Mouse (Mus musculus) liver, embryonic 15.5 days (tissue): ENCODE measurements around the gene Lck. TPM values are rescaled to one million over a fixed set of nuclear protein-coding genes. Genes with fewer than 3 reads are reported as not detected.

Source experiments
- ATAC-seq: fragments of 200-750 bp; cut with Nextera tagmentation; 2 replicates; pipeline ENCODE4 v1.8.0; 2017; ENCODE audit warnings: moderate number of reproducible peaks, mild to moderate bottlenecking, moderate library complexity; ENCODE audit not compliant: insufficient read depth
- H3K27ac ChIP-seq: fragments of 300-500 bp; sonication (generic); replicated peaks from 2 replicates; pipeline ENCODE4 v1.5.1; 2015; ENCODE audit warnings: mild to moderate bottlenecking, inconsistent platforms
- H3K27me3 ChIP-seq: fragments of 300-500 bp; sonication (generic); 2 replicates; pipeline ENCODE4 v1.6.1; 2015; ENCODE audit warnings: mild to moderate bottlenecking, inconsistent platforms
- H3K36me3 ChIP-seq: fragments of 300-500 bp; sonication (generic); replicated peaks from 2 replicates; pipeline ENCODE4 v1.6.1; 2015; ENCODE audit warnings: moderate library complexity, mild to moderate bottlenecking, inconsistent platforms
- H3K4me1 ChIP-seq: fragments of 300-500 bp; sonication (generic); replicated peaks from 2 replicates; pipeline ENCODE4 v1.6.1; 2015; ENCODE audit warnings: inconsistent platforms
- H3K4me2 ChIP-seq: fragments of 300-500 bp; sonication (generic); 2 replicates; pipeline ENCODE4 v1.6.1; 2015; ENCODE audit warnings: moderate library complexity, mild to moderate bottlenecking, inconsistent platforms
- H3K4me3 ChIP-seq: fragments of 300-500 bp; sonication (generic); replicated peaks from 2 replicates; pipeline ENCODE4 v1.5.1; 2015; ENCODE audit warnings: mild to moderate bottlenecking, inconsistent platforms
- H3K9ac ChIP-seq: fragments of 300-500 bp; sonication (generic); 2 replicates; pipeline ENCODE4 v1.6.1; 2015; ENCODE audit warnings: moderate library complexity, mild to moderate bottlenecking, inconsistent platforms
- H3K9me3 ChIP-seq: fragments of 300-500 bp; sonication (generic); replicated peaks from 2 replicates; pipeline ENCODE4 v1.6.1; 2016; ENCODE audit warnings: inconsistent platforms
- WGBS: fragments of 180-500 bp; shearing (Covaris S2); methylation state at CpG from one replicate; pipeline ENCODE4 v1.1.7; 2015; ENCODE audit warnings: mixed read lengths; ENCODE audit not compliant: insufficient replicate concordance; 5-methylcytosine and 5-hydroxymethylcytosine counted together
- polyA plus RNA-seq: library from polyadenylated mRNA; unstranded; fragments of >200 nt; fragmentation: Nextera tagmentation; extraction: Ambion mirVana; gene quantifications from 2 replicates; pipeline ENCODE4 v1.2.1, GENCODE M21; 2015

Gene Lck
- polyA plus RNA-seq, 1 experiment from 2014 or later = 3.3 TPM

- no peak overlapping the region for H3K9ac ChIP-seq
- H3K9me3 ChIP-seq = no peaks in the 10 kb centered on the region
- no peak overlapping the region for H3K4me3 ChIP-seq
- WGBS = 86% methylated on average over 8 of the region's 8 CpGs
- peaks cover 10% of the 10 kb centered on the region for H3K27me3 ChIP-seq
- H3K27ac ChIP-seq = no peak overlapping the region
- H3K4me1 ChIP-seq = peaks cover 22% of the 10 kb centered on the region
- H3K4me2 ChIP-seq = no peak overlapping the region
- peaks cover 77% of the 10 kb centered on the region for H3K36me3 ChIP-seq
- no peak for ATAC-seq
Measured at GRCm38 (mm10) chr4:129518519-129518918, 54.9 kb downstream of the Lck start.

DNA sequence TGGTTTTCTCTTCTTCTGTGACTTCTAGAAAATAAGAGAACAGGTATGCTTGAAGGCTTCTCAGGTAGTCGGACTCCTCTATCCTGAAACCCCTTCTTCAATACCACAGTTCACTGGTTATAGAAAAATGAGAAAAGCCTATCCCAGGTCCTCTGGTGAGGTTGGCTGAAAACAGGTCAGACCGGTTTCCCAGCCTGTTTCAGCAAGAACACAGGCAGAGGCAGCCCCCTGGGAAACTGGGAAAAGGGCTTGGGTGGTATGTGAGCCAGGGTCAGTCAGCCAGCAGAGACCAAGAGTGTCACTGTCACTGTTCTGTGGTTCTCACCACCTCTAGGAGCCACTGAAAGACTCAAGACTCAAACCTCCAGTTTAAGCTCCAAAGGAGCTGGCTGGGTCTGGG, 56.5 kb downstream of the Lck start:
- no peak for ATAC-seq
- Histone ChIP-seq H3K27ac (no peak overlapping the region), H3K4me3 (no peak overlapping the region), H3K36me3 (peaks cover 62% of the 10 kb centered on the region), H3K4me1 (peaks cover 33% of the 10 kb centered on the region), H3K4me2 (no peak overlapping the region), H3K9ac (no peak overlapping the region), H3K9me3 (no peaks in the 10 kb centered on the region), H3K27me3 (peaks cover 26% of the 10 kb centered on the region)
- WGBS = 77% methylated on average over 2 of the region's 2 CpGs

DNA sequence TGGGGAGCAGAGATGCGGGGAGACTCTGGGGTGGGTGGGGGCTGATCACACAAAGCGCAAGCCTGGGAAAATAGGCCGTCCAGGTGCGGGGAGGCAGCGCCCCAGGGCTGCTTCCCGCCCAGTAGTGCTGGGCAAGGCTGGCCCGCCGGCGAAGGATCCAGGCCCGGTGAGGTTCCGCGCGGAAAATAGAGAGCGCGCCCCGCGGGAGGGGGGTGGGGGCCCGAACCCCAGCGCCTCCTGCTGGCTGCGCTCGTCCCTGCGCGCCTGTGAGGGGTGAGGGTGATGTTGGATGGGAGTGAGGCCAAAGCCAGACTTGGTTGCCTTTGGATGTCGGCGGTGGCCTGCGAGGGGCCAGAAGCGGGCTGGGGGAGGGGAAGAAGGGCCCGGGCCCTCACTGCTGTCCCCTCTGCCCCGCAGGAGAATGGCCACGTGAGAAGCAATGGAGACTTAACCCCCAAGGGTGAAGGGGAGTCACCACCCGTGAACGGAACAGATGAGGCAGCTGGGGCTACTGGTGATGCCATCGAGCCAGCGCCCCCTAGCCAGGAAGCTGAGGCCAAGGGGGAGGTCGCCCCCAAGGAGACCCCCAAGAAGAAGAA, 59.0 kb downstream of the Lck start:
- WGBS = 1% methylated on average over 35 of the region's 35 CpGs
- peak overlapping the region; percentile 74 for H3K9ac ChIP-seq
- peaks cover 38% of the 10 kb centered on the region for H3K36me3 ChIP-seq
- ATAC-seq = peak; percentile 40
- peak overlapping the region; percentile 65 for H3K27ac ChIP-seq
- peak overlapping the region; percentile 67 for H3K4me3 ChIP-seq
- H3K9me3 ChIP-seq = no peaks in the 10 kb centered on the region
- peaks cover 33% of the 10 kb centered on the region for H3K4me1 ChIP-seq
- peak overlapping the region; percentile 98 for H3K4me2 ChIP-seq
- peaks cover 48% of the 10 kb centered on the region for H3K27me3 ChIP-seq

DNA sequence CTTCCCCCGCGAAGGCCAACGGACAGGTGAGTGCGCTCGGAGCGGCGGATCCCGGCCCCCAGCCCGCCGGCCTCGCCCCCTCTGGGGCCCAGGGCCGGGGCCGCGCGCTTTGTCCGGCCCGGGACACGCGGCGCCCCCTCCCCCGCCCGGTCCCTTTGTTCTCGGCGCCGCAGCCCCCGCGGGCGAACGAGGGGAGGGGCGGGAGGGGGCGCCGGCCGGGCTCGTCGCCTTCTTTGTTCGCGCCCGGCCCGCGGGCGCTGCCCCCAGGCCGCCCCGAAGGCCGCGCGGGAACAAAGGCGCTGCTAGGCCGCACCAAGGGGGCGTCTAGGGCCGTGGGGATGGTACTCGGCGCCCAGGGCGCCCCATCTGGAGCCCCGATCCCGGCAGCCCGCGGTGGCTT, 59.5 kb downstream of the Lck start:
- peak overlapping the region; percentile 67 for H3K4me3 ChIP-seq
- no peaks in the 10 kb centered on the region for H3K9me3 ChIP-seq
- H3K27me3 ChIP-seq = peaks cover 53% of the 10 kb centered on the region
- peak overlapping the region; percentile 98 for H3K4me2 ChIP-seq
- 0% methylated on average over 51 of the region's 57 CpGs for WGBS
- ATAC-seq = peak; percentile 30
- H3K4me1 ChIP-seq = peaks cover 34% of the 10 kb centered on the region
- peak overlapping the region; percentile 65 for H3K27ac ChIP-seq
- peak overlapping the region; percentile 74 for H3K9ac ChIP-seq
- peaks cover 34% of the 10 kb centered on the region for H3K36me3 ChIP-seq

DNA sequence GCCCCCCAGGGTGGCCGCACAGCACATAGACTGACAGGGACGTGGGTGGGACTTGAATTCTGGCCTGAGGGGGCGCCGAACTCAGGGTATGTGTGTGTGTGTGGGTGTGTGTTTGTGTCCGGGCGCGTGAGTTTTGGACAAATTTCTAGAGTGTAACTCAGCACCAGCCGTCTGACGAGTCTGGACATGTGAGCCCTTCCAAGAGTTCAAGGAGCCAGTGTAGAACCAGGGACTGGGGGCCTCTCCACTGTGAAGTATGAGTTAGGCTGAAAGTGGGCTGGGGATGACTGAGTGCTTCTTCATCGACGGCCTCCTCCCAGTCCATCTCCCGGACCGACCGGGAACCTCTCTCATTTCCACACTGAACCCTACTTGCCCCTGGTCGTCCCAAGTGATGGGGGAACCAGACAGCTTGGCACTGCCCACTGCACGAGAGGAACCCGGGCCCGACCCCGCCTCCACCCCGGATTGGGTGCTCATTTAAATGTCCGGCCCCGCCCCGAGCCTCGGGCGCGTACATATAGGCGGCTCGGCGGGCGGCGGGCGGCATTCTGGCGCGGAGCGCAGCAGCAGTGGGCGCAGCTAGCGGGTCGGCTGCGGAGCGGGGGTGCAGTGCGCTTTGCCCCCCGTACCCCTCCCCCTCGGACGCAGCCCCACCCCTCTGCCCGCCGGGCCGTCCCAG, 60.2 kb downstream of the Lck start, which contains the start of gene Marcksl1:
Marcksl1 (plus strand) TSS at position 496 of the 682 bp plus-strand sequence.
- Histone ChIP-seq H3K4me3 (peak within 1 kb of the TSS; percentile 67), H3K4me1 (peaks cover 40% of the 10 kb centered on the region), H3K9ac (peak within 1 kb of the TSS; percentile 74), H3K4me2 (peak within 1 kb of the TSS; percentile 98), H3K27ac (peak within 1 kb of the TSS; percentile 65), H3K36me3 (peaks cover 27% of the 10 kb centered on the region), H3K27me3 (peaks cover 59% of the 10 kb centered on the region), H3K9me3 (no peaks in the 10 kb centered on the region)
- peak; percentile 77 for ATAC-seq
- WGBS = 6% methylated on average over 47 of the region's 47 CpGs

DNA sequence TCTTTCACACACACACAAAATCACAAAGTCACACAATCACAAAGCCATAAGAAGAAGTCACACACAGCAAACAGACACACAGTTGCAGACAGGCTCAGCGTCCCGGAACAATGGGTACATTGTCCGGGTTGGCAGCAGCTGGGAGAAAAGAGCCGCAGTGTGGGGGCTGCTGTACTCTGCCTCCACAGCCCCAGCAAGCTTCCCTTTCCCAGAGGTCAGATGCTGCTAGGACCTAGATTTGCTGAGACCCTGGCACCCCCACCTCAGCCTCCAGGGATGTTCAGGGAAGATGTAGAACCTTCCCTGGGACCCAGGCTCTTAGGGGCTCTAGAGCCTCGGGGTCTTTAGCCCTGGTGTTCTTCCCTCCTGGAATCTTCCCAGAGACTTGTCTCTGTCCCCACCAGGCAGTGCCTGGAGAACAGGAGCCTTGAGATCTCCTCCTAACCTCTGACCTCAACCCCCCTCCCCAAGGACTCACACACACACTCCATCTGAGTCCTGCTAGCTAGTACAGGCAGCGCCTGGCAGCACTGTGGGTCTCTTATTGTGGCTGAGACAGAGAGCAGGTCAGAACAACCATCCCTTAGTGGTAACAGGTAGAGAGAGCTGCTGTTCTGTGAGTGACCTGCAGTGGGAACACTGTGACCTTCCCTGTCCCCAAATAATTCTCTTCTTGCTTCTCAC, 61.9 kb downstream of the Lck start:
- H3K27me3 ChIP-seq = peaks cover 59% of the 10 kb centered on the region
- H3K9me3 ChIP-seq = no peaks in the 10 kb centered on the region
- H3K4me1 ChIP-seq = peaks cover 41% of the 10 kb centered on the region
- no peak overlapping the region for H3K4me2 ChIP-seq
- WGBS = 61% methylated on average over 6 of the region's 6 CpGs
- H3K4me3 ChIP-seq = no peak overlapping the region
- peaks cover 11% of the 10 kb centered on the region for H3K36me3 ChIP-seq
- ATAC-seq = no peak
- no peak overlapping the region for H3K27ac ChIP-seq
- no peak overlapping the region for H3K9ac ChIP-seq

DNA sequence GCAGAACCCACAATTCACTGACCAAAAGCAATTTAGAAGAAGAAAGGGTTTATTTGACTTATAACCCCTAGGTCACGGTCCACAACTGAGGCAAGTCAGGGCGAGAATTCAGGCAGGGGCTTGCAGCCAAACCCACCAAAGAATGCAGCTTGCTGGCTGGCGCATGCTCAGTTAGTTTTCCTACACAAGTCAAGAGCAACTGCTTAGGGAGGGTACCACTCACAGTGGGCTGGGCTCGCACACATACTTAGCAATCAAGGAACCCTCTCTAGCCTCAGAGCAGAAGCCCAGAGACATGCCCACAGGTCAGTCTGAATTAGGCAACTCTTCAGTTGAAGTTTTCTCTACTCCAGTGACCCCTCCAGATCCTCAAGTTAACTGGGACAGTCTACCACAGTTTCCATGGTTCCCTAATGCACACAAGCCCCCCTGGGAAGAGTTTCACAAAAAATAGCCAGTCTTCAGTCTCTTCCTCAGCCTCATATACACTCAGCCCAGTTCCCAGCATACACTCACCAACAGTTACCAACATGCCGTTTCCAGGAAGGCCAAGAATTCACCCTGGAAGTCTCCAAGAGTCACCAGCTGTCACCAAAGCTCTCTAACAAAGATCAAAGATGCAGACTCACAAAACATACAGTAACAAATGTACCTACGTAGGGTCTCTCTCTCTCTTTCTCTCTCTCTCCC, 62.6 kb downstream of the Lck start:
- ATAC-seq = no peak
- WGBS = 54% methylated on average over 6 of the region's 6 CpGs
- H3K27ac ChIP-seq = no peak overlapping the region
- no peak overlapping the region for H3K9ac ChIP-seq
- H3K27me3 ChIP-seq = peaks cover 59% of the 10 kb centered on the region
- H3K4me2 ChIP-seq = no peak overlapping the region
- H3K9me3 ChIP-seq = no peaks in the 10 kb centered on the region
- H3K4me3 ChIP-seq = no peak overlapping the region
- H3K4me1 ChIP-seq = peaks cover 40% of the 10 kb centered on the region
- H3K36me3 ChIP-seq = 0 out of 2 replicates have a peak, but pooled peaks cover 4% of the 10 kb centered on the region

GRCm38 (mm10) chr4:129509650-129510049, 63.8 kb downstream of the Lck start:
- no peak for ATAC-seq
- no peak overlapping the region for H3K27ac ChIP-seq
- H3K4me2 ChIP-seq = no peak overlapping the region
- no peaks in the 10 kb centered on the region for H3K36me3 ChIP-seq
- H3K9ac ChIP-seq = no peak overlapping the region
- H3K9me3 ChIP-seq = no peaks in the 10 kb centered on the region
- H3K27me3 ChIP-seq = peaks cover 59% of the 10 kb centered on the region
- H3K4me3 ChIP-seq = no peak overlapping the region
- 39% methylated on average over 3 of the region's 3 CpGs for WGBS
- peaks cover 35% of the 10 kb centered on the region for H3K4me1 ChIP-seq

- Histone ChIP-seq H3K4me3 (no peak overlapping the region), H3K27ac (no peak overlapping the region), H3K9ac (no peak overlapping the region), H3K4me1 (peaks cover 34% of the 10 kb centered on the region), H3K4me2 (no peak overlapping the region), H3K9me3 (no peaks in the 10 kb centered on the region), H3K36me3 (no peaks in the 10 kb centered on the region), H3K27me3 (peaks cover 57% of the 10 kb centered on the region)
- no peak for ATAC-seq
- 54% methylated on average over 15 of the region's 15 CpGs for WGBS
Measured at GRCm38 (mm10) chr4:129508834-129509600, 64.4 kb downstream of the Lck start.

DNA sequence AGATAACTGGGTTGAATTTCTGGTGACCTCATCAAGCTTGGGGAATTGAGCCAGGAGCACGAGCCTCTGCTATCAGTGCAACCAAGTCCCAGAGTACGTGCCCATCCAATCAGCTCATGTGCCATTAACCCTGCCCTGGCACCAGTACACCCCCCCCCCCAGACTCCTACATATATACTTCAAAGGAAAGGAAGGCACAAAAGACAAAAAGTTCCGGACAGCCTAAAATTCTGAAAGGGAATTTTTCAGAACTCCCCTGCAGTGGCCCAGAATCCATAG, 65.3 kb downstream of the Lck start:
- H3K4me1 ChIP-seq = peaks cover 31% of the 10 kb centered on the region
- no peaks in the 10 kb centered on the region for H3K9me3 ChIP-seq

More for the DNA sequence above, 65.3 kb downstream of the Lck start:
- H3K27me3 ChIP-seq = peaks cover 53% of the 10 kb centered on the region
- no peak overlapping the region for H3K4me2 ChIP-seq
- WGBS = 35% methylated on average over 3 of the region's 3 CpGs
- no peak overlapping the region for H3K4me3 ChIP-seq
- no peaks in the 10 kb centered on the region for H3K36me3 ChIP-seq
- no peak for ATAC-seq
- no peak overlapping the region for H3K27ac ChIP-seq
- H3K9ac ChIP-seq = no peak overlapping the region
